Mouse (Mus musculus): ENCODE data around the gene Brms1.

Gene Brms1

DNA sequence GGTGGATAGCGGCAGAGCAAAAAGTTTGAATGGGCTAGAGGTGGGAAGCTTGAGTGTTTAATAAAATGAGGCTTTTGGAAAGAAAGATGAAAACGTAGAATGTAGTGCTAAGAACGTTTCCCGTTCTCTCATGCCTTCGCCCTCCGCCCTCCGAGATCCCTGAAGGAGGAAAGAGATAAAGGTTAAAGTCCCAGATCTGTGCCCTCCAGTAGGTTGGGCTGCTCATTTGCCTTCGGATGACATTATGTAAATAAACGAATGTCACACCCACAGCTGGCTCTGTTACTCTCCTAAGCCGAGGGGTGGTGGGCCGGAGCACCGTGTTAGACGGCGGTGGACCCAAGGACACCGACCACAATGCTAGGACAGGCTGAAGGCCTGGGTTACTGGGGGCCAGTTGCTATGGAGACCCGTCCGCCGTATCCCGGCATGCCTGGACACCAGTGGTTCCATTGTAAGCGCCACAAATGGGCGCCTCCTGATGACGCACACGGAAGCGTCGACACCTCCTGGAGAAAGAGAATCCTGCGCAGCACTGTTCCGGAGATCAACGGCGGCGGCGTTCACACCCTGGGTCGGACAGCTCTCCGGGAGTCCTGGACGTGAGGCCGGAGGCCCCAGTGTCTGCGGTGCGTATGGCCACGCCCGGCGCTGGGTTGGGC, at the start of gene Brms1:
TSS of gene Brms1 (plus strand) at position 493 of the 662 bp plus-strand sequence.
- DNase-seq = peak; percentile 91 to 92

- DNase-seq = peak in 1 of 2 experiments; percentile 12
Observed at GRCm38 (mm10) chr19:4992371-4992770, 48.8 kb upstream of the Brms1 start.

DNA sequence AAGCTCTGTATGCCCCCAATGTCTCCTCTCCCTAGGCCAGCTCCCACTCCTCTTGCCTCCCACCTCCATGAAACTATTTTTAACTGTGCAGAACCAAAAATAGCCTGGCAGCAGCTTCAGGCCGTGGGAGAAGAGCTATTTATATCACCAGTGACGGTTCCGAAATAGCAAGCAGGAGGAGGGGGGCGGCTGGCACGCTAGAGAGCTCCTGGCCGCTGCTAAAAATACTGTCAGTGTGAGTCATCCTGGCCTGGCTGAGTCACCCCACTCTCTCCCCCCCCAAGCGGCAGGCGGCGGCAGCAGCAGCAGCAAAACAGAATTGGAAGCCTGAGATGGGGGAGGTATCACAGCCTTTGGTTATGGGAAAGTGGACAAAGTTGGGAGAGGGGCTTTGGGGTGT, 48.2 kb upstream of the Brms1 start:
- peak; percentile 40 to 42 for DNase-seq

DNA sequence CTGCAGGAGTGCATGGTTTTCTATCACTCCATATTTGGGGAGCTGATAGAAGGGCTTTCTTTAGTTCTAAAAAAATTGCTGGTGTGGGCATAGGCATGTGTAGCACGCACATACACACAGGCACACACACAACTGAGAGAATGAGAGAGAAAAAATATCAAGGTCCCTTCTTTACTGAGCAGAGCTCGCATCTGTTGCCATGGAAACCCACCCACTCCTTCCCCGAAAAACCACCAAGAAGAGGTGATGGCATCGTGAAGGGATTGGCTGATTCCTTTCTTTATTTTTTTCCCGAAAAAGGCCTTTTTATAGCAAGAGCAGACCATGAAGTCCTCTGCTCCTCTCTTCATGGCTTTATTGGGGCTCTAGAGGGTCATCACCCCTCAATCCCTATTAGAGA, 47.1 kb upstream of the Brms1 start:
- no peak for DNase-seq

- DNase-seq = no peak
Observed at GRCm38 (mm10) chr19:4999445-5000140, 41.6 kb upstream of the Brms1 start.

GRCm38 (mm10) chr19:5001666-5002406, 39.3 kb upstream of the Brms1 start:
- DNase-seq = peak; percentile 83 to 84

- peak in 1 of 2 experiments; percentile 21 for DNase-seq
Observed at GRCm38 (mm10) chr19:5003644-5004043, 37.5 kb upstream of the Brms1 start.

- DNase-seq = no peak
Observed at GRCm38 (mm10) chr19:5004925-5005324, 36.2 kb upstream of the Brms1 start.

GRCm38 (mm10) chr19:5013138-5013537, 28.0 kb upstream of the Brms1 start:
- no peak for DNase-seq

GRCm38 (mm10) chr19:5014961-5015398, 26.2 kb upstream of the Brms1 start:
- peak; percentile 50 for DNase-seq

GRCm38 (mm10) chr19:5016221-5016742, 24.9 kb upstream of the Brms1 start:
- no peak for DNase-seq

GRCm38 (mm10) chr19:5016782-5017181, 24.4 kb upstream of the Brms1 start:
- peak; percentile 84 to 87 for DNase-seq

DNA sequence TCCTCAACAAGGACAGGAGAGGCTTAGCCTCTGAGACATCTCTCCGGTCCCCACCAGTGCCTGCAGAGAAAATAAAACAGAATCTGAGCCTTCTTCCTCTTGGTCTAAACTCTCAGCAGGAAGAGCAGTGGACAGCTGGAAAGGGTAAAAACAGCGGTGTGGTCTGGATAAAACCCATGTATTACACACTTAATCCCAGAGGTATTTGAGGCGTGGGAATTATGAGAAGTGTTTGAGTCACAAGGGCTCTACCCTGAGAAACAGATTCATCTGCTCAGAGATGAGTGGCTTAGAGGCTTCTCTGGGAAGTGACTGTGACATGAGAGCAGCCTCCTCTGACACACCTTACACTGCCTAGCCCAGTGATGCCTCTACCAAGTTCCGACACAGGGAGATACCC, 23.5 kb upstream of the Brms1 start:
- DNase-seq = no peak

DNA sequence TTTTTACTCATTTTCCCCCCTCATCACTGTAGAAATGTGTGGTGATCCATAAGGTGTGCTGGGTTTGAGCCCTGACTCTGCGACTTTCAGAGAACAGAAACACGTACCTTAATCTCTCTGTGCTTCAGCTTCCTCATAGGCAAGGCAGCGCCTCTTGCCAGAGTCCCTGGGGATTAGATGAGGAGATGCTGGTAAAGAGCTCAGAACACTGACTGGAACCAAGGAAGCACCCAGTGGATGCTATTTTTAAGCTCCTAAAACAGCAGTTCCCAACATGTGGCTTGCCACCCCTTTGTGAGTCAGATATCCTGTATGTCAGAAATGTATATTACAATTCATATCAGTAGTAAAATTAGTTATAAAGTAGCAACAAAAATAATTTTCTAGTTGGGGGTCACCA, 23.0 kb upstream of the Brms1 start:
- no peak for DNase-seq

DNA sequence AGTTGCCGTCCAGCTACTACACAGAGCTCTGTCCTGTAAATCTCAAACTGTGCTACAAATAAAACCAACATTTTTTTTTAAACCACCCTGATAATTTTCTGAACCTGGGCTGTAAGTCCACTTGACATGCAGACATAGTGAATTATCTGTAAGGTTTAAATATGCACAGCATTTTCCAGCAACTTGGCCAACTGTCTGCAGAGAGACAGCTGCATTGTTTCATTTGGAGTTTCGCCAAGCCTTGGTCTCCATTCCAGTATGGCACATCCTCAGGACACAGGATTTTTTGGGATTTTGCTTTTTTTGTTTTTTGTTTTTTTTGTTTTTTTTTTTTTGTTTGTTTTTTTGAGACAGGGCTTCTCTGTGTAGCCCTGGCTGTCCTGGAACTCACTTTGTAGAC, 19.7 kb upstream of the Brms1 start:
- no peak for DNase-seq

GRCm38 (mm10) chr19:5023621-5024479, 17.3 kb upstream of the Brms1 start, which contains the start of gene Slc29a2:
Gene Slc29a2, plus strand, starts transcription at chr19:5023860.
- DNase-seq = peak; percentile 90 to 91

DNA sequence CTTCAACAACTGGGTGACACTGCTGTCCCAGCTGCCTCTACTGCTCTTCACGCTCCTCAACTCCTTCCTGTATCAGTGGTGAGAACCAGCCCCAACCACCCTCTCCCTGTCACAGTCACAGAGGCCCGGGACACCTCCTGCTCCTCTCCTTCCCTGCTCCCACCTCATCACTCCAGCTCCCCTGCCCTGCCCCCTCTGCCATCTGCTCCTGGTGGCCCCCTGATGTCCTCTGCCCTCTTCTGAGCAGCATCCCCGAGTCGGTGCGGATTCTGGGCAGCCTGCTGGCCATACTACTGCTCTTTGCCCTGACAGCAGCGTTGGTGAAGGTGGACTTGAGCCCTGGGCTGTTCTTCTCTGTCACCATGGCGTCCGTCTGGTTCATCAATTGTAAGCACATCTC, 15.0 kb upstream of the Brms1 start:
- DNase-seq = no peak

- DNase-seq = no peak
Observed at GRCm38 (mm10) chr19:5032686-5033085, 8.5 kb upstream of the Brms1 start.

GRCm38 (mm10) chr19:5036577-5036976, 4.6 kb upstream of the Brms1 start:
- no peak for DNase-seq

- peak; percentile 56 to 58 for DNase-seq
Observed at GRCm38 (mm10) chr19:5037678-5038571, 3.2 kb upstream of the Brms1 start.

GRCm38 (mm10) chr19:5038709-5039156, 2.4 kb upstream of the Brms1 start, which contains the start of the genes B4gat1 and AC124502.3:
Gene B4gat1, plus strand, starts transcription at chr19:5038826.
Gene AC124502.3, plus strand, starts transcription at chr19:5038891.
- peak; percentile 84 for DNase-seq
